Mouse (Mus musculus): ENCODE measurements around the gene Lgals1.
"Not testable (repeated sequence)": the region's sequence is repeated elsewhere in the genome, so short reads cannot be mapped to it uniquely, and the experiment has no call there.

Gene Lgals1

GRCm38 (mm10) chr15:78926021-78926919 is at the start of gene Lgals1:
Lgals1 (plus strand) TSS chr15:78926725.
- DNase-seq (ENCODE audit: low read depth), result peak; percentile 80

GRCm38 (mm10) chr15:78876991-78877809 is 49.3 kb upstream of the Lgals1 start, which contains the start of gene Gga1:
Gga1 (plus strand) TSS chr15:78877190.
- peak; percentile 88 for DNase-seq (ENCODE audit: low read depth)

GRCm38 (mm10) chr15:78877810-78878390 is 48.6 kb upstream of the Lgals1 start:
- no peak for DNase-seq (ENCODE audit: low read depth)

- not testable (repeated sequence) for DNase-seq (ENCODE audit: low read depth)
These were observed 47.6 kb upstream of the Lgals1 start for GRCm38 (mm10) chr15:78878792-78879516.

GRCm38 (mm10) chr15:78880432-78880831 is 46.1 kb upstream of the Lgals1 start:
- no peak for DNase-seq (ENCODE audit: low read depth)

GRCm38 (mm10) chr15:78881828-78882227 is 44.7 kb upstream of the Lgals1 start:
- DNase-seq (ENCODE audit: low read depth), result no peak

- no peak for DNase-seq (ENCODE audit: low read depth)
These were observed 37.1 kb upstream of the Lgals1 start for GRCm38 (mm10) chr15:78889401-78889853.

- no peak for DNase-seq (ENCODE audit: low read depth)
These were observed 34.1 kb upstream of the Lgals1 start for GRCm38 (mm10) chr15:78892440-78892839.

GRCm38 (mm10) chr15:78894726-78895125 is 31.8 kb upstream of the Lgals1 start:
- DNase-seq (ENCODE audit: low read depth), result no peak

GRCm38 (mm10) chr15:78895741-78896140 is 30.8 kb upstream of the Lgals1 start:
- no peak for DNase-seq (ENCODE audit: low read depth)

- DNase-seq (ENCODE audit: low read depth), result no peak
These were observed 30.4 kb upstream of the Lgals1 start for GRCm38 (mm10) chr15:78896149-78896548.

GRCm38 (mm10) chr15:78897488-78897887 is 29.0 kb upstream of the Lgals1 start:
- DNase-seq (ENCODE audit: low read depth), result no peak

GRCm38 (mm10) chr15:78898507-78899001 is 28.0 kb upstream of the Lgals1 start:
- DNase-seq (ENCODE audit: low read depth), result no peak

GRCm38 (mm10) chr15:78899409-78899739 is 27.2 kb upstream of the Lgals1 start, which contains the start of gene Gm49510:
Gm49510 (plus strand) TSS chr15:78899667.
- DNase-seq (ENCODE audit: low read depth), result no peak

GRCm38 (mm10) chr15:78899740-78900584 is 26.6 kb upstream of the Lgals1 start, which contains the start of gene Sh3bp1:
Sh3bp1 (plus strand) TSS chr15:78899768.
- DNase-seq (ENCODE audit: low read depth), result no peak

GRCm38 (mm10) chr15:78900585-78901421 is 25.7 kb upstream of the Lgals1 start:
- DNase-seq (ENCODE audit: low read depth), result no peak

GRCm38 (mm10) chr15:78901422-78901789 is 25.1 kb upstream of the Lgals1 start:
- no peak for DNase-seq (ENCODE audit: low read depth)

GRCm38 (mm10) chr15:78903243-78903642 is 23.3 kb upstream of the Lgals1 start:
- DNase-seq (ENCODE audit: low read depth), result peak; percentile 83

GRCm38 (mm10) chr15:78908399-78908798 is 18.1 kb upstream of the Lgals1 start:
- DNase-seq (ENCODE audit: low read depth), result no peak

- DNase-seq (ENCODE audit: low read depth), result no peak
These were observed 17.5 kb upstream of the Lgals1 start for GRCm38 (mm10) chr15:78908982-78909381.
